Mouse (Mus musculus) R1 (cell line): ENCODE results near the gene Frmd8.
"Not testable (repeated sequence)": the region's sequence is repeated elsewhere in the genome, so short reads cannot be mapped to it uniquely, and the experiment has no call there.

ENCODE experiments used
- DNase-seq: peaks from one replicate; pipeline ENCODE4 v3.0.0-alpha.2; 2018; ENCODE audit warnings: low read depth, low spot score

Gene Frmd8

DNA sequence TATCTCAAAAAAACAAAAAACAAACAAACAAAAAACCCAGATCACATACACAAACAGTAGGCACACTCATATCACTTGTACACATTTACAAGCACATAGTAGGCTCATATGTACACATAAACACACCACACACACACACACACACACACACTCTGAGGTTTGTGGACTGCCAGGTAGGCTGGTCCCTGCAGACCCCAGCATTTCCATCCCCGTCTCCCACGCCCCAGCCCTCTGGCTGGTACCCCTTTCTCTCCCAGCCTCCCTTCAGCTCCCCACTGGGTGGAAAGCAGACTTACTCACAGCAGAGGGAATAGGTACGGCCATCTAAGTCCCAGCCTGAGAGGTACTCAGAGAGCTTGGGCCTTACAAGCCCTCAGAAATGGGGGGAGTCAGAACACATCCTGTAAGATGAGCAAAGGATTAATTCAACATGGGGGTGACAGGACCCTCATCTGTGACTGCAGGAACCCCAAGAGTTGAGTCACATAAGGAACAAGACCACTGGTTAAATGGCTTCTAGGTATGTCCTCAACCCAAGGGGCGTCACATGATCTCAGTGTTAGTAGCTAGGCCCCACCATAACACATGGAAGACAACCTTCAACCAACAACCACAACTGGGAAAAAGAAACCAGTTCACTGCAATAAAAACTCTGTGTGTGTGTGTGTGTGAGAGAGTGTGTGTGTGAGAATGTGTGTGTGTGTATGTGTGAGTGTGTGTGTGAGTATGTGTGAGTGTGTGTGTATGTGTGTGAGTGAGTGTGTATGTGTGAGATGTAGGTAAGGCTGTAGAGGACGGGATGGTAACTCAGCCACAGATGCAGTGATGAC is 49.0 kb downstream of the Frmd8 start:
- no peak for DNase-seq

- peak; percentile 33 for DNase-seq
Observed at GRCm38 (mm10) chr19:5824826-5825617, 50.1 kb downstream of the Frmd8 start.

DNA sequence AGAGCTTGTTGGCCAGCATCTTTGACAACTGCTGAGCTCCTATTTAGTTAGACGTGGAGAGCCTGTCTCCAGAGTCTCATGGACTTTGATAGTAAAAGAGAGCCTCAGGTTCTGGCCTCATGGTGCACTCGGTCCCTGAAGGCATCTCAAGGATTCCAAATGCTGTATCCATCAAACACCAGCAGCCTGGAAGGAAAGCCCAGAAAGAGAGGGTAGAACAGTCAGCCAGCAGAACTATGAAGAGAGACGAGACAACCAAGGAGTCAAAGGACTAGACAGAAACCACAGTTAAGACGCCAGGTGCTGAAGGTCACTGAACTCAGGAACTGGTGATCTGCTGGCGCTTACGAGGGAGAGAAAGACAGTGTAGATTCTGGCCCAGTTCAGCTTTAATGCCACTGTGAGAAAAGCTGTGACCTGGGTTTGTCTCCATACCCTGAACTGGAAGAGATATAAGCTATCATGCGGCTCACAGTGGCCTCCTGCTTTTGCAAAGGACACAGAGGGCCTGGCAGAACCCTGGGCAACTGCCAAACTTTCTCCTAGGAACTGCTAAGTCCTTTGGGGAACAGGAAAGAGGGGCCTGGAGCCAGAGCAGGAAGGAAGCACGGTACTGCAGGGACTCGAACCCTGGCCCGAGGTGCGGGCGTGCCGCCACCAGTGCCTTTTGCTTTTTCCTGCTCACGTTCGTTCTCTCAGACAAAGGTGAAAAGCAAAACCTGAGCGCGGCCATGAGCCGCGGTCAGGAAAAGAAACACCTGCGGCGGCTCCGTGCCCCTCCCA is 50.8 kb downstream of the Frmd8 start:
- no peak for DNase-seq

GRCm38 (mm10) chr19:5823266-5823839 is 51.7 kb downstream of the Frmd8 start:
- DNase-seq = peak; percentile 72

- no peak for DNase-seq
Observed at GRCm38 (mm10) chr19:5822834-5823205, 52.3 kb downstream of the Frmd8 start.

- DNase-seq = no peak
Observed at GRCm38 (mm10) chr19:5822174-5822833, 52.8 kb downstream of the Frmd8 start.

GRCm38 (mm10) chr19:5821847-5822173 is 53.3 kb downstream of the Frmd8 start:
- no peak for DNase-seq

DNA sequence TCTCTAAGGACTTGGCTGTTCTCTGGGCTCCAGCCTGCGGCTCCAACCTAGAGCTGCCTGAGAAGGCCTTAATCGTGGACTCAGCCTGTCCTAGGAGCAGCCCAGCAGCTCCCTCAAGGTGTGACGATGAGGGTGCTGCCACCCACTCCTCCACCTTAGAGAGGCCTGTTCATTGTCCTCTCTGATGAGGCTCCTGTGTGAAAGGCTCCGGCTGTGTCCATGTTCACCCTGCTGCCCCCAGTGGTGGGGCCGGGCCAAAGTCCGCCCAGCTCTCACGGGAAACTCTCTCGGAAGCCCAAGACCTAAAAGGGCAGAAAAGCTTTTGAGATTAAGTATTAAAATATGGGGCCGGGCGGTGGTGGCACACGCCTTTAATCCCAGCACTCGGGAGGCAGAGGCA is 55.5 kb downstream of the Frmd8 start:
- DNase-seq = peak; percentile 51

GRCm38 (mm10) chr19:5818590-5818977 is 56.5 kb downstream of the Frmd8 start:
- DNase-seq = no peak

GRCm38 (mm10) chr19:5817703-5818589 is 57.1 kb downstream of the Frmd8 start:
- DNase-seq = peak; percentile 95

GRCm38 (mm10) chr19:5815928-5816327 is 59.1 kb downstream of the Frmd8 start:
- DNase-seq = peak; percentile 28

DNA sequence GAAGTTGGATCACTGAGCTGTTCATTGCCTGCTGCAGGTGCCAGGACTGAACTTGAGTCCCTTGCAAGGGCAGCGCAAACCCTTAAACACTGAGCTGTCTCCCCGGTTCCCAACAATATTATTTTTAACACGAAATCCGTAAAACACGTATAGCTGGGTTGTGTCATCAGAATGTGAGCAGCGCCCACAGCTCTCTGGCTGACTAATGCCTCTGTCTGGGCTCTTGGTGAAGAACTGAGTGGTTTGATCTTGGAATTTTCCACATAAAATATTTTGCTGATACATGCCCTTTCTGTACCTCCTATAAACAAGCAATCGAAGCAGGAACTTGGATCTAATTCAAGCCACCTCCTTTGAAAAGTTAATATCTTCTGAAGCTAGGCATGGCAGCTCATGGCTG is 60.1 kb downstream of the Frmd8 start:
- DNase-seq = no peak

DNA sequence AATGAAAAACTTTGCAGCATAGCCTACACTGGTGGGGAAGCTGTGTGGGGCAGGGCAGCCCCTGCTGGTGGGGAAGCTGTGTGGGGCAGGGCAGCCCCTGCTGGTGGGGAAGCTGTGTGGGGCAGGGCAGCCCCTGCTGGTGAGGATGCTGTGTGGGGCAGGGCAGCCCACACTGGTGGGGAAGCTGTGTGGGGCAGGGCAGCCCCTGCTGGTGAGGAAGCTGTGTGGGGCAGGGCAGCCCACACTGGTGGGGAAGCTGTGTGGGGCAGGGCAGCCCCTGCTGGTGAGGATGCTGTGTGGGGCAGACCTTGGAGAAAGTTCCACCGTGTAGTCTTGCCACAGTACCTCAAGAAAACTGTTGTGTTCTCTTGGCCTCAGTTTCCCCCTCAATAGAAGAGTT is 61.0 kb downstream of the Frmd8 start:
- DNase-seq = not testable (repeated sequence)

DNA sequence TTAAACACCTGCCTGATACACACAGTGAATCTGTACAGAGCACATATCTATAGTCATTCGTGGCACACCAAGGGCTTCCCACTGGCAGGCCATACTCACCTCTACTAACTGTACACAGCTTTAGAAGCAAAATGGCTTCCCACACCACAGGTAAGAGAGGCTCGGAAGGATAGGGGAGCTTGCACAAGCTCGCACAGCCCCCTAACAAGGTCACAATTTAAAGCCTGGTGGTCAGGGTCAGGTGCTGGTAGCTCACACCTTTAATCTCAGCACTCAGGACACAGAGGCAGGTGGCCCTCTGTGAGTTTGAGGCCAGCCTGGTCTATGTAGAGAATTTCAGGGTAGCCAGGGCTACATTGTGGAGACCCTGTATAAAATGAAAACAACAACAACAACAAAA is 61.5 kb downstream of the Frmd8 start:
- no peak for DNase-seq

DNA sequence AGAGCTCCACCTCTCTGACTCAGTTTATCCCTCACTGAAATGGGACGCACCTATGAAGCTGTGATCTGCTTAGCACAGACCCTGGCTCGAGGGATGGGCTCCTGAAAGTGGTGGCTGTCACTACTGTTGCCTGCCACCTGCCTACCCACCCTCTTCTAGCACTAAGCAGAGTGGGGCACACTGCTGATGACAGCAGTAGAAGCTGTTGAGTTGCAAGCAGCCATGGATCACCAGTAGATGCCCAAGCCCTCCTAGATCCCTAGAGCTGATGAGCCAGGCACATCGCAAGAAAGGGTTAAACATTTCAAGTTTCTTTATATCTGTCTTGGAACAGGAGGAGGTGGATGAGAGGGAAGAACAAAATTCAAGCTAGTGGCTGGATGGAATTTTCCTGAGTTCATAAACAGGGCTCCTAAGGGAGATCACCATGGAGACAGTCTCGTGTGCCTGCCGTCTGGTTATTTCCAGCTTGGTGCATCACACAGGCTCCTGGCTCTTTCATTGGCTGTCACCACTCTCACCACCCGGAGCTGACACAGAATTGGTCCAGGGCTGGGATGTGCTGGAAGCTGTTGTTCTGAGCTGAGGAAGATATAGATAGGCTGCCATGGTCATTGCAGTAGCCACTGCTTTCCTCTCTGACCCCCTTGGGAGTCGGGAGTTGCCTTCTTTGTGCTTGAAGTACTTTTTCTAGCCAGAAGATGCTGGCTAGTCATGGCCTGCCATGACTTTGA is 63.1 kb downstream of the Frmd8 start:
- peak; percentile 80 for DNase-seq

GRCm38 (mm10) chr19:5810840-5811563 is 64.1 kb downstream of the Frmd8 start:
- no peak for DNase-seq

GRCm38 (mm10) chr19:5810103-5810839 is 64.8 kb downstream of the Frmd8 start:
- peak; percentile 87 for DNase-seq

DNA sequence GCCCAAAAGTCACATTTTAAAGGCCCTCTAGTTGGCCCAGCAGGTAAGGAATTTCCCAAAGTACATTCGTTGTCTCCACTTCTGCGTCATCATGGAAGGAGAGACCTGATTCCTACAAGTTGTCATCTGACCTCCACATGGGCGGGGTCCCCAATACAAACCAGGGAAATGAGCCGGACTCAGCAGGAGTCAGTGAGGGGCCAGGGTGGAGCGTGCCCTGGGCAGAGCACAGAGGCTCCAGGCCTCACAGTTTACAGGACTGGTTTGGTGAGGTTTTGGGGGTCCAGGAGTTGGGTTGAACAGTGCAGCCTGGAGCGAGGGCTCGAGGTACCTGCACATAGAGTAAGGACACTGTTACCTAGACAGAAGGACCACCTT is 65.4 kb downstream of the Frmd8 start:
- peak; percentile 97 for DNase-seq
